Mouse (Mus musculus): ENCODE measurements around the gene Gm43720. TPM values are rescaled to one million over a fixed set of nuclear protein-coding genes. Genes with fewer than 3 reads are reported as not detected.

Gene Gm43720
- polyA plus RNA-seq, 1 experiment from 2014 or later, result not detected

Other genes with a start within 250 kb of the Gm43720 start
- not detected in 2 replicates for gene Smok3c, start 226.8 kb downstream of the Gm43720 start, polyA plus RNA-seq (2014; fragmentation: Nextera tagmentation; extraction: Ambion mirVana)
- gene Zkscan1, start 194.9 kb downstream of the Gm43720 start, polyA plus RNA-seq (2014; fragmentation: Nextera tagmentation; extraction: Ambion mirVana), result 13.3 and 13.8 TPM in 2 replicates
- 40.0 and 40.4 TPM in 2 replicates for gene Zscan21, start 163.1 kb downstream of the Gm43720 start, polyA plus RNA-seq (2014; fragmentation: Nextera tagmentation; extraction: Ambion mirVana)
- gene Zfp113, start 124.2 kb downstream of the Gm43720 start, polyA plus RNA-seq (2014; fragmentation: Nextera tagmentation; extraction: Ambion mirVana), result 10.3 and 10.4 TPM in 2 replicates
- 242 and 254 TPM in 2 replicates for gene Cops6, start 118.9 kb downstream of the Gm43720 start, polyA plus RNA-seq (2014; fragmentation: Nextera tagmentation; extraction: Ambion mirVana)
- gene Ap4m1, start 108.0 kb downstream of the Gm43720 start, polyA plus RNA-seq (2014; fragmentation: Nextera tagmentation; extraction: Ambion mirVana), result 9.4 and 9.6 TPM in 2 replicates
- 89.0 and 102 TPM in 2 replicates for gene Mcm7, start 107.5 kb downstream of the Gm43720 start, polyA plus RNA-seq (2014; fragmentation: Nextera tagmentation; extraction: Ambion mirVana)
- gene Taf6, start 92.5 kb downstream of the Gm43720 start, polyA plus RNA-seq (2014; fragmentation: Nextera tagmentation; extraction: Ambion mirVana), result 65.2 and 66.0 TPM in 2 replicates
- gene Cnpy4, start 92.5 kb downstream of the Gm43720 start, polyA plus RNA-seq (2014; fragmentation: Nextera tagmentation; extraction: Ambion mirVana), result 18.5 and 22.8 TPM in 2 replicates
- 6.1 and 6.5 TPM in 2 replicates for gene Mblac1, start 85.6 kb downstream of the Gm43720 start, polyA plus RNA-seq (2014; fragmentation: Nextera tagmentation; extraction: Ambion mirVana)
- not detected in 2 replicates for gene Nxpe5, start 54.1 kb downstream of the Gm43720 start, polyA plus RNA-seq (2014; fragmentation: Nextera tagmentation; extraction: Ambion mirVana)
- 80.5 and 93.6 TPM in 2 replicates for gene Lamtor4, start 24.5 kb downstream of the Gm43720 start, polyA plus RNA-seq (2014; fragmentation: Nextera tagmentation; extraction: Ambion mirVana)
- 2.9 and 3.3 TPM in 2 replicates for gene BC037034, start 15.9 kb downstream of the Gm43720 start, polyA plus RNA-seq (2014; fragmentation: Nextera tagmentation; extraction: Ambion mirVana)
- 0.57 and 0.75 TPM in 2 replicates for gene Gal3st4, start 7.1 kb downstream of the Gm43720 start, polyA plus RNA-seq (2014; fragmentation: Nextera tagmentation; extraction: Ambion mirVana)
- gene Gpc2, start within 50 bp of the Gm43720 start, polyA plus RNA-seq (2014; fragmentation: Nextera tagmentation; extraction: Ambion mirVana), result 1.3 and 1.5 TPM in 2 replicates
- gene Stag3, start 282 bp upstream of the Gm43720 start, polyA plus RNA-seq (2014; fragmentation: Nextera tagmentation; extraction: Ambion mirVana), result 2.0 and 2.1 TPM in 2 replicates
- gene Pvrig, start 62.0 kb upstream of the Gm43720 start, polyA plus RNA-seq (2014; fragmentation: Nextera tagmentation; extraction: Ambion mirVana), result 0.26 TPM in 1 of 2 replicates, not detected in the other
- 23.8 and 24.9 TPM in 2 replicates for gene Zfp157, start 161.5 kb upstream of the Gm43720 start, polyA plus RNA-seq (2014; fragmentation: Nextera tagmentation; extraction: Ambion mirVana)

Data from heart, embryonic 14.5 days (tissue).